Comparison of ENCODE assay signal across 13 mouse cellular contexts in the genomic region with DNA sequence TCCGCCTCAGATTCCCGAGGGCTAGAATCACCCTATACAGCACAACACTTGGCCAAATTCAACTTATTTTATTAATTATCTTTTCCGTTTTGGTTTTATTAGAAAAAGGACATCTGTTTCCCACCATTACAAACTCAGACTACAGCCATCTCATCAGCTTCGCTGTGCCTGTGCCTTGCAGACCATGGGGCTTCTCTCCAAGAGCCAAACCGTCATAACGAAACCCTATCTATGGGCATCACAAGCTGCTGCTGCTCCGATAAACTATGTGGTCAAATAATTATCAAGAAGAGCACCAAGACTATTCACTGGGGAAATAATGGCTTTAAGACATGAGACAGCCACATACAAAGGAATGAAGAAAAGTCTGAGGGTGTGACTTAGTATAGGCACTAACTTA.
"Had no signal": no experiment of that assay in that cellular context is flagged by ENCODE, and none has a peak within 500 bp of the region (broad histone marks: within the 10 kb centered on the region; RNA-seq: fewer than 3 reads in every experiment).

No protein-coding gene starts in this region.

- ATAC-seq: inflammation-experienced regulatory T-cells, adult 6 months; midbrain, embryonic 16.5 days had no signal

- H3K9ac ChIP-seq: limb, embryonic 12.5 days; lung, embryonic 15.5 days; neural tube, embryonic 13.5 days had no signal

- H3K4me1 ChIP-seq: limb, embryonic 12.5 days; lung, embryonic 15.5 days; neural tube, embryonic 13.5 days had no signal

- H3K4me3 ChIP-seq: limb, embryonic 12.5 days; lung, embryonic 15.5 days; neural tube, embryonic 13.5 days had no signal

- H3K36me3 ChIP-seq: limb, embryonic 12.5 days; lung, embryonic 15.5 days; neural tube, embryonic 13.5 days had no signal

- H3K27ac ChIP-seq: limb, embryonic 12.5 days; lung, embryonic 15.5 days; neural tube, embryonic 13.5 days; stomach, postnatal 0 days had no signal

- H3K27me3 ChIP-seq: limb, embryonic 12.5 days; lung, embryonic 15.5 days; neural tube, embryonic 13.5 days had no signal

- H3K4me2 ChIP-seq: limb, embryonic 12.5 days; lung, embryonic 15.5 days; midbrain, embryonic 11.5 days; neural tube, embryonic 13.5 days had no signal

- H3K9me3 ChIP-seq: limb, embryonic 12.5 days; lung, embryonic 15.5 days had no signal

- DNase-seq: kidney, adult 11 months; kidney, postnatal 14 days; layer of hippocampus, adult 9-11 months; lung, postnatal 36 days; right cerebral cortex, postnatal 14 days; thymus, postnatal 4 days had no signal
